Mouse (Mus musculus): ENCODE data around the gene Per3.
"Not testable (repeated sequence)": the region's sequence is repeated elsewhere in the genome, so short reads cannot be mapped to it uniquely, and the experiment has no call there.

Gene Per3

GRCm38 (mm10) chr4:151027001-151027400 is 17.5 kb downstream of the Per3 start:
- no peak for DNase-seq (ENCODE audit: low spot score in 2 of 2)

GRCm38 (mm10) chr4:151024152-151024551 is 20.3 kb downstream of the Per3 start:
- no peak for DNase-seq (ENCODE audit: low spot score in 2 of 2)

GRCm38 (mm10) chr4:151017356-151017755 is 27.1 kb downstream of the Per3 start:
- not testable (repeated sequence) for DNase-seq (ENCODE audit: low spot score in 2 of 2)

GRCm38 (mm10) chr4:151015946-151016345 is 28.5 kb downstream of the Per3 start:
- no peak for DNase-seq (ENCODE audit: low spot score in 2 of 2)

GRCm38 (mm10) chr4:151010316-151010715 is 34.1 kb downstream of the Per3 start:
- no peak for DNase-seq (ENCODE audit: low spot score in 2 of 2)

- peak in 1 of 2 experiments; percentile 25 for DNase-seq (ENCODE audit: low spot score in 2 of 2)
These were observed 37.5 kb downstream of the Per3 start for GRCm38 (mm10) chr4:151006945-151007344.

- no peak for DNase-seq (ENCODE audit: low spot score in 2 of 2)
These were observed 38.7 kb downstream of the Per3 start for GRCm38 (mm10) chr4:151005656-151006318.

GRCm38 (mm10) chr4:151001397-151001796 is 43.1 kb downstream of the Per3 start:
- no peak for DNase-seq (ENCODE audit: low spot score in 2 of 2)

GRCm38 (mm10) chr4:150998626-150999025 is 45.8 kb downstream of the Per3 start:
- no peak for DNase-seq (ENCODE audit: low spot score in 2 of 2)

- DNase-seq (ENCODE audit: low spot score in 2 of 2): no peak
These were observed 47.7 kb downstream of the Per3 start, which contains the start of gene Uts2 for GRCm38 (mm10) chr4:150996797-150997196. Gene Uts2, plus strand, starts transcription at chr4:150997097.

- no peak for DNase-seq (ENCODE audit: low spot score in 2 of 2)
These were observed 54.3 kb downstream of the Per3 start for GRCm38 (mm10) chr4:150990148-150990547.

- DNase-seq (ENCODE audit: low spot score in 2 of 2): no peak
These were observed 64.3 kb downstream of the Per3 start for GRCm38 (mm10) chr4:150980153-150980552.

GRCm38 (mm10) chr4:150979455-150979854 is 65.0 kb downstream of the Per3 start:
- no peak for DNase-seq (ENCODE audit: low spot score in 2 of 2)

- no peak for DNase-seq (ENCODE audit: low spot score in 2 of 2)
These were observed 66.1 kb downstream of the Per3 start for GRCm38 (mm10) chr4:150978156-150978910.

- no peak for DNase-seq (ENCODE audit: low spot score in 2 of 2)
These were observed 69.3 kb downstream of the Per3 start for GRCm38 (mm10) chr4:150975145-150975544.

- no peak for DNase-seq (ENCODE audit: low spot score in 2 of 2)
These were observed 71.2 kb downstream of the Per3 start for GRCm38 (mm10) chr4:150973264-150973663.

GRCm38 (mm10) chr4:150968956-150969355 is 75.5 kb downstream of the Per3 start:
- no peak for DNase-seq (ENCODE audit: low spot score in 2 of 2)

- DNase-seq (ENCODE audit: low spot score in 2 of 2): peak in 1 of 2 experiments; percentile 48
These were observed 77.9 kb downstream of the Per3 start for GRCm38 (mm10) chr4:150966556-150966955.

- DNase-seq (ENCODE audit: low spot score in 2 of 2): no peak
These were observed 78.9 kb downstream of the Per3 start for GRCm38 (mm10) chr4:150965555-150965951.

GRCm38 (mm10) chr4:150964635-150965554 is 79.6 kb downstream of the Per3 start:
- peak; percentile 64 to 82 for DNase-seq (ENCODE audit: low spot score in 2 of 2)

GRCm38 (mm10) chr4:150963711-150964110 is 80.8 kb downstream of the Per3 start:
- DNase-seq (ENCODE audit: low spot score in 2 of 2): no peak

GRCm38 (mm10) chr4:150962231-150962630 is 82.2 kb downstream of the Per3 start:
- DNase-seq (ENCODE audit: low spot score in 2 of 2): no peak

Data from frontal cortex, postnatal 14 days (tissue).